In genomic region chr7:119545572-119545971, GRCm38 (mm10) we compare ENCODE assay signal across 21 mouse cellular contexts. TPM values are rescaled to one million over a fixed set of nuclear protein-coding genes. Genes with fewer than 3 reads are reported as not detected.
"Had no signal": no experiment of that assay in that cellular context is flagged by ENCODE, and none has a peak within 500 bp of the region (broad histone marks: within the 10 kb centered on the region; RNA-seq: fewer than 3 reads in every experiment).

No protein-coding gene starts in this region.

- DNase-seq: liver, postnatal 0 days; lung, adult 2 months; lung, postnatal 14 days; lung, postnatal 36 days; right cerebral cortex, adult 18-20 months; right cerebral cortex, postnatal 14 days; thymus, adult 2 months; thymus, postnatal 25 days; thymus, postnatal 4 days had no signal

- H3K36me3 ChIP-seq: lung, embryonic 15.5 days; midbrain, embryonic 13.5 days; midbrain, embryonic 15.5 days; neural tube, embryonic 12.5 days; stomach, embryonic 15.5 days had no signal

- H3K27ac ChIP-seq: lung, embryonic 15.5 days; macrophage; midbrain, embryonic 13.5 days; midbrain, embryonic 15.5 days; neural tube, embryonic 12.5 days; stomach, embryonic 15.5 days; stomach, postnatal 0 days had no signal

- H3K9me3 ChIP-seq: lung, embryonic 15.5 days; megakaryocyte, embryonic 14.5 days; midbrain, embryonic 13.5 days; midbrain, embryonic 15.5 days; neural tube, embryonic 12.5 days; stomach, embryonic 15.5 days had no signal

- H3K4me3 ChIP-seq: lung, embryonic 15.5 days; megakaryocyte, embryonic 14.5 days; midbrain, embryonic 13.5 days; midbrain, embryonic 15.5 days; neural tube, embryonic 12.5 days; stomach, embryonic 15.5 days had no signal

- H3K9ac ChIP-seq: liver, postnatal 0 days; lung, embryonic 15.5 days; midbrain, embryonic 13.5 days; midbrain, embryonic 15.5 days; neural tube, embryonic 12.5 days; stomach, embryonic 15.5 days had no signal

- H3K4me1 ChIP-seq: lung, embryonic 15.5 days; megakaryocyte, embryonic 14.5 days; midbrain, embryonic 13.5 days; midbrain, embryonic 15.5 days; neural tube, embryonic 12.5 days; stomach, embryonic 15.5 days had no signal

RNA-seq across cellular contexts. Expression of gene Acsm2, which starts 8.6 kb away (rescaled TPM):
- total RNA-seq: megakaryocyte progenitor cell, adult 5-6 weeks; midbrain, postnatal 0 days; monocyte, adult 5-6 weeks; neutrophil, adult 5-6 weeks had no signal

RNA-seq across cellular contexts. Expression of gene Pdilt, which starts 22.3 kb away (rescaled TPM):
- total RNA-seq: megakaryocyte progenitor cell, adult 5-6 weeks; midbrain, postnatal 0 days; neutrophil, adult 5-6 weeks had no signal

RNA-seq across cellular contexts. Expression of gene Acsm5, which starts 26.3 kb away (rescaled TPM):
- total RNA-seq: megakaryocyte progenitor cell, adult 5-6 weeks; monocyte, adult 5-6 weeks; neutrophil, adult 5-6 weeks had no signal
